Mouse (Mus musculus): Measurements from ENCODE around the gene Mks1.
"Not testable (repeated sequence)": the region's sequence is repeated elsewhere in the genome, so short reads cannot be mapped to it uniquely, and the experiment has no call there.

Gene Mks1

GRCm38 (mm10) chr11:87852690-87853596 lies at the start of gene Mks1:
Gene Mks1, plus strand, starts transcription at chr11:87853215.
- in situ Hi-C loops (cut with MboI, MseI) = no loop called here

- in situ Hi-C loops (cut with MboI, MseI) = no loop called here
Observed at GRCm38 (mm10) chr11:87805448-87805847, 47.6 kb upstream of the Mks1 start.

DNA sequence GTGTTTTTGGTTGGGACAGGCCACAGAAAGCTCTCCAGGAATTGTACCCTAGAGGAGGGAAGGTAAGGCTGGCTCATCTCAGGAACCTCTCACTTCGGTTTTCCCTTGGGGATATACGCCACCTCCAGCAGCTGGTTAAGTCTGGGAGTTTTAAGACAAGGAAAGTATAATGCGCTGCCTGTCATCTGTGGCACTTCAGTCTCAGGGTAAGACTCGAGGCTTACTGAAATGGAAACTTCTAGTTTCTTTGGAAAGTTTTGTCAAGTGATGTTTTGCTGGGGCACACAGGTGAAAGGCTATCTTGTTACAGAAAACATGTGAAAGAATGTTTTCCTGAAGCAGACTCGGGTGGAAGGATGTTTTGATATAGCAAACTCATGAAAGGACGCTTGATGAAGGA lies 45.6 kb upstream of the Mks1 start:
- in situ Hi-C loops (cut with MboI, MseI) = no loop called here

GRCm38 (mm10) chr11:87808236-87808635 lies 44.8 kb upstream of the Mks1 start:
- in situ Hi-C loops (cut with MboI, MseI) = no loop called here

DNA sequence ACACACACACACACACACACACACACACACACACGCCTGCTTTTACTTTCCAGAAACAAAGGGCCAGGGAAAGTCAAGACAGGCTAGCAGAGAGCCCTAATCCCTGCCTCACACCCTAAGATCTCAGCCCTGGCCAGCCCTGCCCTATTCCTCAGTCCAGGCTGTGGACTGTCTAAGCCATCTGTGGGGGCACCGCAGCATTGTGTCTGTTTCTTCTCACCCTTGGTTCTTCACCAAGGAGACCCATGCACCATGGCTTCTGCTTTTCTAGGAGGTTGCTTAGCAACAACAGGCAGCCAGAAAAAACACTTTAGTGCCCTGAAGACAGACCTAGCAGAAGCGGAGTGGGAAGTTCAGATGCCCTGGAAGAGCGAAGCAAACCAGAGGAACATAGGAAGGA lies 41.6 kb upstream of the Mks1 start:
- in situ Hi-C loops (cut with MboI, MseI) = no loop called here

DNA sequence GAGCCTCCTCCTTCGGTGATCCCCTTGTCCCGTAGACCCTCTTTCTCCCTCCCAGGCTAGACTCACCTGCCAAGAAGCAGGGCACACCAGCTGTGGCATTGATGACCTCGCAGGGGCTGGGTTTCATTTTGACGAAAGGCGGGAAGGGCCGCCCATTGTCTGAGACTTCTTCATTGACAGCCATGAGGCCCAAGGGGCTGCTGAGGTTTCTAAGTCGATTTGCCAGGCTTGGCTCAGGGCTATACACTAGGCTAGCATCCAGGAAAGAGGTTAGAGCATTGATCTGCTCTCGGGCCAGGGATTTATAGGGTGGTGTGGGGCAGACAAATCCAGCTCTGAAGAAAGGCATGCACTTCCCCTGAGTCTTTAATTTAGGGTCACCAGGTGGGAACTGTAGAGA lies 38.2 kb upstream of the Mks1 start:
- in situ Hi-C loops (cut with MboI, MseI) = no loop called here

- in situ Hi-C loops (cut with MboI, MseI) = no loop called here
Observed at GRCm38 (mm10) chr11:87816707-87817442, 36.1 kb upstream of the Mks1 start.

DNA sequence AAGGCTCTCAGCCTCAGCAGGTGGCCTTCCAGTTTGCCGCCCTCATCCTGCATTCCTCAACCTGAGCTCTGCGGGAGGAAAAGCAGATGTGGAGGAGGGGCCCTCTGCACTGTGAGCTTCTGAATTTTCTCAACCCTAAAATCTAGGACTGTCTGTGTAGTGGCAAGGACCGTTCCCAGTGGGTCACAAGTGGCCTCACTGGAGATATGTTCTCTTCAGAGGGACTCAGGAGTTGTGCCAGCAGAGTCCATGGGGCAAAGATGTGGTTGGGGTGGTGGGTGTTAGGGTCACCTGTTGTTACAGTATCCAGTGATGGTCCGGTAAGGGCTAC lies 35.6 kb upstream of the Mks1 start:
- in situ Hi-C loops (cut with MboI, MseI) = no loop called here

GRCm38 (mm10) chr11:87821502-87821901 lies 31.5 kb upstream of the Mks1 start:
- in situ Hi-C loops (cut with MboI, MseI) = no loop called here

DNA sequence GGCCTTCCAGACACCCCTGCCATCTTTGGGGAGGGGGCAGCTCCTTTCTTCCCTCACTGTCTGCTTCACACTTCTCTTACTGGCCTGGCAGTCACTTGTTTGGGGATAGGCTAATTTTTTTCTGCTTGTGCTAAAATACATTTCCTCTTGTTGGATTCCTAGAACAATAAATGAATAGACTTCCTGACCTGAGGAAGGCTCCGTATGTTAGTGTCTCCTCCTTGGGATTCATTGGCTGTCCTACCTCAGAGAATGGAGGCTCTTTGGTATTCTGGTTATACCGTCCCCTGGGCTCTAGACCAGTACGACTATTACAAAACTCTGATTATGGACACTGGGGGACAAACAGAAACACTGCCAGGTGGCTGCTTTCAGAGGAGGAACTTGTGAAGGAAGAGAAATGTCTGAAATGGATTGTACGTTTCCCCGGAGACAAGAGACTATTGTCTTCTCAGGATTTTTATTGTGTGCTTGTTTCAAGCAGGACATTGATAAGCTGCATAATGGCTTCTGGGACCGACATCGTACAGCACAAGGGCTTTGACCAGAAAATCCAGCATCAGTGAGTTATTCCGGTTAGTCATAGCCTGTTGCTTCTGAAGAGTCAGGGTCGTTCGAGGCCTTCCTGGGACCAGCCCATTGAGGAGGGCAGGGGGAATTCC lies 24.6 kb upstream of the Mks1 start, which contains the start of gene Lpo:
TSS of gene Lpo (minus strand) at position 51 of the 662 bp plus-strand sequence.
- in situ Hi-C loops (cut with MboI, MseI) = no loop called here

- in situ Hi-C loops (cut with MboI, MseI) = no loop called here
Observed at GRCm38 (mm10) chr11:87840676-87841075, 12.3 kb upstream of the Mks1 start.

GRCm38 (mm10) chr11:87841436-87841835 lies 11.6 kb upstream of the Mks1 start:
- in situ Hi-C loops (cut with MboI, MseI) = no loop called here

DNA sequence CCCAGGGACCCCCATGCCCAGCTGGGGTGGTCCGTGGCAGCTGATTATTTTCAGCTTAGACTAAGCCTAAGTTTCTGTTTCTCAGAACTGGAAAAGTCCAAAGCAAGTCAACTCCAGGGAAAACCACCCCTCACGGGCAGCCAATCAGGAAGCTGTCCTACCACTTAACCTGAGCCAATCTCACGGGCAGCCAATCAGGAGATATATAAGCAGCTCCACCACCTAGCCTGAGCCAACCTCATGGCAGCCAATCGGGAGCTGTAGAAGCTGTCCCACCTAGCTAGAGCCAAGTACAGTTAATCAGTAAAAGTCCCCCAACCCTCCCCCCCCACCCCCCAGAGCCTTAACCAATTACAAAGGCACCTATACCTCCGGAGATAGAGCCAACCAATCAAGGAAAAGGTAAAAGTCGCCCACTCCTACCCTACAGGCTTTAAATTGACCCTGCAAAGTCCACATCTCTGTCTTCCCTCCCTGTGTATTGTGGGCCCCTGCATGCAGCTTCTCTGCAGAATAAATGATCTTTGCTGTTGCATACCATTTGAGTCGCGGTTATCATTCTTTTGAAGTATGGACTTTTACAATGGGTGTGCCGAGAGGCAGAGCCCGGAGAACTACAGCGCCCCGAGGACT lies 5.9 kb upstream of the Mks1 start:
- in situ Hi-C loops (cut with MboI, MseI) = no loop called here

- in situ Hi-C loops (cut with MboI, MseI) = no loop called here
Observed at GRCm38 (mm10) chr11:87847884-87848283, 5.1 kb upstream of the Mks1 start.

GRCm38 (mm10) chr11:87853597-87853954 lies 561 bp downstream of the Mks1 start:
- in situ Hi-C loops (cut with MboI, MseI) = no loop called here

DNA sequence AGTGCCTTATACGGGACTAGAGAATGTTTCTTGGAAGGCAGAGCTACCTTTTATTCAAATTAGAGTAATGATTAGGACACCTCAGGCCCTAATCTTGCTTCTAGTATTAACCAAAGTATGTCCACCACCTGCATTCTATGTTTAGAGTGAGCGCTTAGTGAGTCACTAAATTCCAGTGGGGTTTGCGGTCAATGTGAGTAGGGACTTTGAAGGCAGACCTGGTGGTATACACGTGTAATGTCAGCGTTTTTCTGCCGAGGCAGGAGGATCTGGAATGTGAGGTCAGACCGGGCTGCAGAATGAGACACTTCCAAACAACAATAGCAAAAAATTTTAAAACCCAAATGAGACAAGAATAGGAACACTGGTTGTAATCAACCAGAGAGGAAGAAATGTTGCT lies 1.5 kb downstream of the Mks1 start:
- in situ Hi-C loops (cut with MboI, MseI) = no loop called here

GRCm38 (mm10) chr11:87859273-87859672 lies 6.3 kb downstream of the Mks1 start:
- in situ Hi-C loops (cut with MboI, MseI) = no loop called here

- in situ Hi-C loops (cut with MboI, MseI) = no loop called here
Observed at GRCm38 (mm10) chr11:87860426-87860825, 7.4 kb downstream of the Mks1 start.

- in situ Hi-C loops (cut with MboI, MseI) = no loop called here
Observed at GRCm38 (mm10) chr11:87862805-87863204, 9.8 kb downstream of the Mks1 start.

- in situ Hi-C loops (cut with MboI, MseI) = not testable (repeated sequence)
Observed at GRCm38 (mm10) chr11:87866891-87867290, 13.9 kb downstream of the Mks1 start.

DNA sequence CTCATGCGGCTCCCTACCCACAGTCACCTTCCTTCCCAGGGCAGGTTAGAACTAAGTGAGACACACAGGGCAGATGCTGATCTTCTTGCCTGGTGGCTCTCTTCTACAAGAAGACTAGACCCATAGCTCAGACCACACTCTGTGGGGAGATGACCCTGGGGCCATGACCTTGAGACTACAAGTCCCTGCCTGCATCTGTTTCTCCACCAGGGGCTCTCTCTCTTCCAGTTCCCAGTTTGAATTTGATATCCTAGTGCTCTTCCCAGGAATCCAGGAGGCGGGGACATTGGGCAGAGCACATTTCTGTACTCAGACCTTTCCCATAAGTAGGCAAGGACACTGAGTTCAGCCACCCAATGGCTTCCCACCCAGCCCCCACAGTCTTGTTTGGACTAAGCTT lies 17.1 kb downstream of the Mks1 start:
- in situ Hi-C loops (cut with MboI, MseI) = no loop called here

DNA sequence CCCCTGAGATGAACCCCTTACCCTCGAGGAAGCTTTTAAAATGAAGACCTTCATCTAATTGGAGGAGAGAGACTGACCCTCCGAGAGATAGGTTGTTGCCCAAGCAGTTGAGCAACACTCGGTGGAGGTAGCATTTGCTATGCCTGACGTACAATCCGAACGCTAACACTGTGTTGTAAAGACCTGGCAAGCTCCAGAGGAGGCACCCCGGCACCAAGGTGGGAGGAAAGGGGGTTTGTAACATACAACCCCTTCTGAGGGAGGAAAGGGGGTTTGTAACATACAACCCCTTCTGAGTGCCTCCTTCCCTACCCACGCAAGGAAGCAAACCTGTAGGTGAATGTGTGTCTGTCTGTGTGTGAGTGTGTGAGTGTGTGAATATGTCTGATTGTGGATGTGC lies 18.8 kb downstream of the Mks1 start:
- in situ Hi-C loops (cut with MboI, MseI) = no loop called here
